Mouse (Mus musculus): Measurements from ENCODE around the gene Samd1. TPM values are rescaled to one million over a fixed set of nuclear protein-coding genes. Genes with fewer than 3 reads are reported as not detected.
"Not testable (repeated sequence)": the region's sequence is repeated elsewhere in the genome, so short reads cannot be mapped to it uniquely, and the experiment has no call there.

Samd1 gene
- polyA plus RNA-seq, 1 experiment from 2014 or later = 18.5 TPM

GRCm38 (mm10) chr8:83980250-83980649 is 17.2 kb upstream of the Samd1 start:
- 0 out of 2 replicates have a peak, but pooled peaks cover 6% of the 10 kb centered on the region for H3K4me1 ChIP-seq (ENCODE audit: control insufficient read depth, insufficient read depth, low read length)
- H3K9ac ChIP-seq (ENCODE audit: low read depth, low read length) = peak overlapping the region; percentile 19; the same call in 1 of the 2 replicates
- peaks cover 45% of the 10 kb centered on the region for H3K36me3 ChIP-seq (ENCODE audit: control insufficient read depth, insufficient read depth, low read length)
- H3K27me3 ChIP-seq (replicated peaks; ENCODE audit: control insufficient read depth, insufficient read depth, low read length) = no peaks in the 10 kb centered on the region
- no peak overlapping the region; the same call in 1 of the 2 replicates for H3K4me2 ChIP-seq (ENCODE audit: low read depth, low read length)
- H3K4me3 ChIP-seq (ENCODE audit: low read depth, low read length) = no peak overlapping the region
- no peak for DNase-seq (ENCODE audit: low spot score)
- no peak overlapping the region for H3K27ac ChIP-seq (replicated peaks; ENCODE audit: low read depth, low read length)
- 100% methylated on average over 1 of the region's 1 CpGs for WGBS
- no peaks in the 10 kb centered on the region for H3K9me3 ChIP-seq (ENCODE audit: control insufficient read depth, low read length)
- ATAC-seq (ENCODE audit: low read depth) = peak; percentile 62

GRCm38 (mm10) chr8:83980845-83981244 is 16.6 kb upstream of the Samd1 start:
- H3K4me1 ChIP-seq (ENCODE audit: control insufficient read depth, insufficient read depth, low read length) = 0 out of 2 replicates have a peak, but pooled peaks cover 6% of the 10 kb centered on the region
- no peak overlapping the region for H3K27ac ChIP-seq (replicated peaks; ENCODE audit: low read depth, low read length)
- no peak overlapping the region; the same call in 1 of the 2 replicates for H3K9ac ChIP-seq (ENCODE audit: low read depth, low read length)
- H3K4me3 ChIP-seq (ENCODE audit: low read depth, low read length) = no peak overlapping the region
- H3K9me3 ChIP-seq (ENCODE audit: control insufficient read depth, low read length) = no peaks in the 10 kb centered on the region
- no peaks in the 10 kb centered on the region for H3K27me3 ChIP-seq (replicated peaks; ENCODE audit: control insufficient read depth, insufficient read depth, low read length)
- no peak for ATAC-seq (ENCODE audit: low read depth)
- no peak for DNase-seq (ENCODE audit: low spot score)
- 82% methylated on average over 8 of the region's 8 CpGs for WGBS
- H3K36me3 ChIP-seq (ENCODE audit: control insufficient read depth, insufficient read depth, low read length) = peaks cover 48% of the 10 kb centered on the region
- no peak overlapping the region for H3K4me2 ChIP-seq (ENCODE audit: low read depth, low read length)

- Histone ChIP-seq H3K9ac (ENCODE audit: low read depth, low read length) (no peak overlapping the region), H3K4me2 (ENCODE audit: low read depth, low read length) (no peak overlapping the region), H3K36me3 (ENCODE audit: control insufficient read depth, insufficient read depth, low read length) (peaks cover 55% of the 10 kb centered on the region), H3K4me1 (ENCODE audit: control insufficient read depth, insufficient read depth, low read length) (0 out of 2 replicates have a peak, but pooled peaks cover 6% of the 10 kb centered on the region), H3K4me3 (ENCODE audit: low read depth, low read length) (no peak overlapping the region), H3K27ac (replicated peaks; ENCODE audit: low read depth, low read length) (no peak overlapping the region), H3K9me3 (ENCODE audit: control insufficient read depth, low read length) (no peaks in the 10 kb centered on the region), H3K27me3 (replicated peaks; ENCODE audit: control insufficient read depth, insufficient read depth, low read length) (no peaks in the 10 kb centered on the region)
- ATAC-seq (ENCODE audit: low read depth) (no peak), DNase-seq (ENCODE audit: low spot score) (no peak)
- WGBS = 97% methylated on average over 7 of the region's 7 CpGs
Observed at GRCm38 (mm10) chr8:83981533-83981932, 15.9 kb upstream of the Samd1 start.

GRCm38 (mm10) chr8:83982449-83982848 is 15.0 kb upstream of the Samd1 start:
- Histone ChIP-seq H3K36me3 (ENCODE audit: control insufficient read depth, insufficient read depth, low read length) (peaks cover 64% of the 10 kb centered on the region), H3K4me3 (ENCODE audit: low read depth, low read length) (no peak overlapping the region), H3K4me2 (ENCODE audit: low read depth, low read length) (no peak overlapping the region), H3K4me1 (ENCODE audit: control insufficient read depth, insufficient read depth, low read length) (0 out of 2 replicates have a peak, but pooled peaks cover 2% of the 10 kb centered on the region), H3K9me3 (ENCODE audit: control insufficient read depth, low read length) (no peaks in the 10 kb centered on the region), H3K27me3 (replicated peaks; ENCODE audit: control insufficient read depth, insufficient read depth, low read length) (no peaks in the 10 kb centered on the region), H3K27ac (replicated peaks; ENCODE audit: low read depth, low read length) (no peak overlapping the region), H3K9ac (ENCODE audit: low read depth, low read length) (no peak overlapping the region)
- DNase-seq (ENCODE audit: low spot score) (no peak), ATAC-seq (ENCODE audit: low read depth) (no peak)
- WGBS = 86% methylated on average over 4 of the region's 4 CpGs

GRCm38 (mm10) chr8:83983222-83983621 is 14.2 kb upstream of the Samd1 start:
- ATAC-seq (ENCODE audit: low read depth); H3K9me3 ChIP-seq (ENCODE audit: control insufficient read depth, low read length); H3K27me3 ChIP-seq (replicated peaks; ENCODE audit: control insufficient read depth, insufficient read depth, low read length); H3K4me2 ChIP-seq (ENCODE audit: low read depth, low read length); DNase-seq (ENCODE audit: low spot score); H3K4me1 ChIP-seq (ENCODE audit: control insufficient read depth, insufficient read depth, low read length); H3K4me3 ChIP-seq (ENCODE audit: low read depth, low read length); H3K9ac ChIP-seq (ENCODE audit: low read depth, low read length); H3K27ac ChIP-seq (replicated peaks; ENCODE audit: low read depth, low read length): not testable (repeated sequence)
- peaks cover 72% of the 10 kb centered on the region for H3K36me3 ChIP-seq (ENCODE audit: control insufficient read depth, insufficient read depth, low read length)
- 96% methylated on average over 2 of the region's 2 CpGs for WGBS

GRCm38 (mm10) chr8:83989243-83989642 is 8.2 kb upstream of the Samd1 start:
- ATAC-seq (ENCODE audit: low read depth) = no peak
- no peak overlapping the region for H3K27ac ChIP-seq (replicated peaks; ENCODE audit: low read depth, low read length)
- 89% methylated on average over 7 of the region's 7 CpGs for WGBS
- H3K9ac ChIP-seq (ENCODE audit: low read depth, low read length) = no peak overlapping the region
- H3K27me3 ChIP-seq (replicated peaks; ENCODE audit: control insufficient read depth, insufficient read depth, low read length) = no peaks in the 10 kb centered on the region
- H3K36me3 ChIP-seq (ENCODE audit: control insufficient read depth, insufficient read depth, low read length) = peaks cover 87% of the 10 kb centered on the region
- no peak for DNase-seq (ENCODE audit: low spot score)
- H3K9me3 ChIP-seq (ENCODE audit: control insufficient read depth, low read length) = no peaks in the 10 kb centered on the region
- no peak overlapping the region for H3K4me3 ChIP-seq (ENCODE audit: low read depth, low read length)
- no peak overlapping the region for H3K4me2 ChIP-seq (ENCODE audit: low read depth, low read length)
- H3K4me1 ChIP-seq (ENCODE audit: control insufficient read depth, insufficient read depth, low read length) = no peaks in the 10 kb centered on the region

GRCm38 (mm10) chr8:83990170-83990569 is 7.3 kb upstream of the Samd1 start:
- H3K36me3 ChIP-seq (ENCODE audit: control insufficient read depth, insufficient read depth, low read length) = peaks cover 85% of the 10 kb centered on the region
- H3K4me2 ChIP-seq (ENCODE audit: low read depth, low read length) = no peak overlapping the region
- 94% methylated on average over 14 of the region's 14 CpGs for WGBS
- no peak overlapping the region for H3K4me3 ChIP-seq (ENCODE audit: low read depth, low read length)
- no peaks in the 10 kb centered on the region for H3K9me3 ChIP-seq (ENCODE audit: control insufficient read depth, low read length)
- DNase-seq (ENCODE audit: low spot score) (no peak), ATAC-seq (ENCODE audit: low read depth) (no peak)
- no peaks in the 10 kb centered on the region for H3K4me1 ChIP-seq (ENCODE audit: control insufficient read depth, insufficient read depth, low read length)
- H3K27me3 ChIP-seq (replicated peaks; ENCODE audit: control insufficient read depth, insufficient read depth, low read length) = no peaks in the 10 kb centered on the region
- no peak overlapping the region for H3K27ac ChIP-seq (replicated peaks; ENCODE audit: low read depth, low read length)
- H3K9ac ChIP-seq (ENCODE audit: low read depth, low read length) = no peak overlapping the region; the same call in 1 of the 2 replicates

- ATAC-seq (ENCODE audit: low read depth) (no peak), DNase-seq (ENCODE audit: low spot score) (no peak)
- no peak overlapping the region for H3K4me2 ChIP-seq (ENCODE audit: low read depth, low read length)
- no peaks in the 10 kb centered on the region for H3K4me1 ChIP-seq (ENCODE audit: control insufficient read depth, insufficient read depth, low read length)
- no peaks in the 10 kb centered on the region for H3K9me3 ChIP-seq (ENCODE audit: control insufficient read depth, low read length)
- H3K4me3 ChIP-seq (ENCODE audit: low read depth, low read length) = no peak overlapping the region
- peaks cover 64% of the 10 kb centered on the region for H3K36me3 ChIP-seq (ENCODE audit: control insufficient read depth, insufficient read depth, low read length)
- H3K27ac ChIP-seq (replicated peaks; ENCODE audit: low read depth, low read length) = no peak overlapping the region
- H3K9ac ChIP-seq (ENCODE audit: low read depth, low read length) = no peak overlapping the region
- 80% methylated on average over 2 of the region's 2 CpGs for WGBS
- no peaks in the 10 kb centered on the region for H3K27me3 ChIP-seq (replicated peaks; ENCODE audit: control insufficient read depth, insufficient read depth, low read length)
Observed at GRCm38 (mm10) chr8:83992488-83992887, 5.0 kb upstream of the Samd1 start.

- Histone ChIP-seq H3K36me3 (ENCODE audit: control insufficient read depth, insufficient read depth, low read length) (peaks cover 50% of the 10 kb centered on the region), H3K27me3 (replicated peaks; ENCODE audit: control insufficient read depth, insufficient read depth, low read length) (no peaks in the 10 kb centered on the region), H3K4me2 (ENCODE audit: low read depth, low read length) (no peak overlapping the region), H3K4me3 (ENCODE audit: low read depth, low read length) (no peak overlapping the region), H3K9ac (ENCODE audit: low read depth, low read length) (no peak overlapping the region), H3K9me3 (ENCODE audit: control insufficient read depth, low read length) (no peaks in the 10 kb centered on the region), H3K27ac (replicated peaks; ENCODE audit: low read depth, low read length) (no peak overlapping the region), H3K4me1 (ENCODE audit: control insufficient read depth, insufficient read depth, low read length) (peaks cover 4% of the 10 kb centered on the region; the same call in 1 of the 2 replicates)
- ATAC-seq (ENCODE audit: low read depth) (no peak), DNase-seq (ENCODE audit: low spot score) (no peak)
- WGBS = 77% methylated on average over 3 of the region's 3 CpGs
Observed at GRCm38 (mm10) chr8:83994030-83994429, 3.4 kb upstream of the Samd1 start.
